Mouse (Mus musculus): ENCODE measurements around the gene Get4. TPM values are rescaled to one million over a fixed set of nuclear protein-coding genes. Genes with fewer than 3 reads are reported as not detected.
A peak's percentile ranks its signal among the peaks of the same experiment; 100 is the strongest.

Gene Get4
- polyA plus RNA-seq, 1 experiment from 2014 or later, result 164 TPM

DNA sequence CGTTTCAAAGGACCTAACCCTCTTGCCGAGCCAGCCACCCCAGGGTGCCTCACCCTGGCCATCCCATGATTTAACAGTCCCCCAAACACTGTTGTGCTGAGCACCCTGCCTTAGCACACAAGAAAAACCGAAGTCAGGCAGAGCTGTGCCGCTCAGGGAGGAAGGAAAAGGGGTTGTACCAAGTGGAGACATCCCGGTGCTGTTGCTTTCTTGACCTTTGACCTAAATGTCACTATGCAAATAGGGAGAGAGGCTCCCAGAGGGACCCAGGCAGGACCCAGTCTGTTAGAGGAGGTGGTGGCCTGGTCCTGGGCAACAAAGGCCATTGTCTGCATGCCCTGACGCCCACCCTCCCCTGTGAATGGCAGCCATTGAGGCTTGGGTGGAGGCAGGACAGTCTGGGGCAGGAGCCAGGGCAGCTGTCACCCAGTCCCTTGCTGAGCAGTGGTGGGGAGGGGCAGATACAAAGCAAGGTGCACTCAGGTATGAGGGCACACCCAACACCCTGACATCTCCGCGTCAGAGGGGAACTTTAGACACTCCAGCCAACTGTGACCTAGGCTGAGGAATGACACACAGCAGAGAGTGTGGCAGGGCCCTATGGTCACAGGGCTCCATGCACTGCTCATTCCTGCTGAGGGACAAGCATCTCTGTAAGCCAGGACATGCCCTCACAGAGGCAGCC, 33.4 kb downstream of the Get4 start:
- Histone ChIP-seq H3K27me3 (no peaks in the 10 kb centered on the region), H3K4me3 (no peak overlapping the region), H3K9me3 (no peaks in the 10 kb centered on the region), H3K36me3 (no peaks in the 10 kb centered on the region), H3K4me2 (replicated peaks) (no peak overlapping the region), H3K9ac (peak overlapping the region; percentile 7; the same call in 1 of the 2 replicates), H3K27ac (no peak overlapping the region), H3K4me1 (0 out of 2 replicates have a peak, but pooled peaks cover 4% of the 10 kb centered on the region)
- WGBS, result 42% methylated on average over 8 of the region's 8 CpGs
- ATAC-seq (ENCODE audit: insufficient number of reproducible peaks, insufficient read depth, low FRiP score, low TSS enrichment), result no peak

DNA sequence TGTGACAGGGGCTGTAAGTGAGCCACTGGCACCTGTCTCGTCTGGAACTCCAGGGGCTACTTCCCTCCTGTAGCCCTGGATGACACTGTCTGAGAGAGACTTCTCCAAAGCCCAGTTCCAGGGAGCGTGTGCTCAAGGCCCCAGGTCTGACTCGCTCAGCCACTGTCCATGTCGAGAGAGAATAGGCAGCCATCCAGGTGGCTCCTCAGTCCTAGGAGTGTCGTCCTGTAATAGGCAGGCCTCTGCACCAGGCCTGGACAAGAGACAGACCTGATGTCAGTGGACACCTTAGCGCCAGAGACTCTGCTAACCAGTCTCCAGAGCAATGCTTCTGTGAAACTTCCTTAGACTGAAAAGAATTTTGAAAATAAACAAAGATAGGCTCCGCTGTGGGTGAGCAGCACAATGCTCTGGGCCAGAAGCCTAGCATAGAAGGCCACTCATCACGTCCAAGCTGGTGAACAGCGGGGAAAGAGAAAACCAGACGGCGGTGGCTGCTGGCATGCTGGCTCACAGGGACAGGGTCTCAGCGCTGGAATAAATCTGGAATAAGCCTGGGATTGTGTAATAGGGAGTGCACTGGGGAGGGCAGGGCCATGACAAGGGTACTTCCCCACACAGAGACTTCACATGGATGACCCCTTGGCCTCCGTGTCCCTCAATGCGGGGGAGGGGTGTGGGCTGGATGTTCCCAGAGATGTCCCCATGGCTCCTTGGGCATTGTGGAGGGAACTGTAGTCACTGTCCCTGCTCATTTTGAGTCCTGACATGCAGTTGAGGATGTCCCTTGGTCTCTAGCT, 34.2 kb downstream of the Get4 start:
- H3K9ac ChIP-seq, result peak overlapping the region; percentile 7; the same call in 1 of the 2 replicates
- ATAC-seq (ENCODE audit: insufficient number of reproducible peaks, insufficient read depth, low FRiP score, low TSS enrichment), result no peak

DNA sequence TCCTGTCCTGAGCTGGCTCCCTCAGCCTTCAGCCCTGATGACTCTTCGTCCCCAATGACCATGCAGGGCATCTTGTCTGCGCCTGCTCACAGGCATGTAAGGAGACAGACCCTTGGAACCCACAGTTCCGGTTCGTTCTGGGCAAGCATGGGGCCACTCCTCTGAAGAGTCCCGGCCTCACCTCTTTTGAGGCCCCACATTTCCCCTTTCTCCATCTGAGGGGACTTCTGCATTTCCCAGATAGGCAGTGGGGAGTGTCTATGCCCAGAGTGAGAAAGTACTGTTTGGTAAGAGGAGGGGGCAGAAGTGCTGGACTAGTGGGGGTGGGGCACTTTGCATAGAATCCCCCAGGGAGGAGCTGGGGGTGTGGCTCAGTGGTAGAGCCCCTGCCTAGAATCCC, 35.0 kb downstream of the Get4 start:
- H3K4me2 ChIP-seq (replicated peaks), result no peak overlapping the region
- H3K4me1 ChIP-seq, result 0 out of 2 replicates have a peak, but pooled peaks cover 4% of the 10 kb centered on the region
- no peaks in the 10 kb centered on the region for H3K9me3 ChIP-seq
- H3K9ac ChIP-seq, result no peak overlapping the region
- ATAC-seq (ENCODE audit: insufficient number of reproducible peaks, insufficient read depth, low FRiP score, low TSS enrichment), result no peak
- no peaks in the 10 kb centered on the region for H3K36me3 ChIP-seq
- no peak overlapping the region for H3K4me3 ChIP-seq
- 82% methylated on average over 5 of the region's 5 CpGs for WGBS
- no peaks in the 10 kb centered on the region for H3K27me3 ChIP-seq
- H3K27ac ChIP-seq, result no peak overlapping the region

More for the DNA sequence above, 34.2 kb downstream of the Get4 start:
- no peak overlapping the region for H3K4me2 ChIP-seq (replicated peaks)
- H3K27me3 ChIP-seq, result no peaks in the 10 kb centered on the region
- H3K4me3 ChIP-seq, result no peak overlapping the region
- H3K4me1 ChIP-seq, result 0 out of 2 replicates have a peak, but pooled peaks cover 4% of the 10 kb centered on the region
- 65% methylated on average over 14 of the region's 14 CpGs for WGBS
- H3K9me3 ChIP-seq, result no peaks in the 10 kb centered on the region
- H3K36me3 ChIP-seq, result no peaks in the 10 kb centered on the region
- H3K27ac ChIP-seq, result no peak overlapping the region

DNA sequence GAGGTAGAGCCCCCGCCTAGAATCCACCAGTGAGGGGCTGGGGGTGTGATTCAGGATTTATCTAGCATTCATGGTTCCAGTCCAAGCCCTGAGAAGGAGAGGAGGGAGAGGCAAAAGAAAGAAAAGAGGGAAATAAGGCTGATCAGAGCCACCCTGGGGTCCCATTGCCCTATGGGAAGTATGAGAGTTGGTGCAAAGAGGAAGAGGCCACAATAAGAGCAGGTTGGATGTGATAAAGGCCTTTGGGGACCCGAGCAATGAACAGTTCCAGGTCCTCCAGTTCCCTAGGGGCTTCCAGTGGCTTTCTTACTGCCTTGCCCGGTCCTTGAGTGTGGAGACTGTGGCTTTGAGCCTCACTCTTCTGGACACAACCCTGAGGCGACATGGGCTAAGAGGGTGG, 35.7 kb downstream of the Get4 start:
- no peak overlapping the region for H3K4me2 ChIP-seq (replicated peaks)
- H3K27me3 ChIP-seq, result no peaks in the 10 kb centered on the region
- H3K4me3 ChIP-seq, result no peak overlapping the region
- WGBS, result 84% methylated on average over 4 of the region's 4 CpGs
- no peak overlapping the region for H3K9ac ChIP-seq
- ATAC-seq (ENCODE audit: insufficient number of reproducible peaks, insufficient read depth, low FRiP score, low TSS enrichment), result no peak
- no peak overlapping the region for H3K27ac ChIP-seq
- no peaks in the 10 kb centered on the region for H3K9me3 ChIP-seq
- no peaks in the 10 kb centered on the region for H3K36me3 ChIP-seq
- 0 out of 2 replicates have a peak, but pooled peaks cover 4% of the 10 kb centered on the region for H3K4me1 ChIP-seq

DNA sequence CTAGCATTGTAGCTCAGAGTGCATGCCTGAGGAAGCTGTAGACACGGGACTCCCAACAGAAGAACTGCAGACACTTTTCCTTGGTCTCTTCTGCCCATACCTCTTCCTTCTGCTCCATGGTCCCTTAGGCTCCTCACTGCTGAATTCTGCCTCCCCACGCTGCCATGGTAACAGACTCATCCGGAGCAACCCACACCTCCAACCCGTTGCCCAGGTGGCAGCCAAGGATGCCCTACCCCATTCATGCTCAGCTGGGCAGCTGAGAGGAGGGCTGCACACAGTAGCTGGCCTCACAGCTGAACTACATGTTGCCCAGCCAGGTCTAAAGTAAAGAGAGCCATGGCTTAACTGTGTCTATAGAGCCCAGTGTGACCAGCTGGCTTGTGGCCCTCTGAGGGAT, 36.5 kb downstream of the Get4 start:
- Histone ChIP-seq H3K4me2 (replicated peaks) (no peak overlapping the region), H3K9me3 (no peaks in the 10 kb centered on the region), H3K4me1 (0 out of 2 replicates have a peak, but pooled peaks cover 4% of the 10 kb centered on the region), H3K9ac (no peak overlapping the region), H3K4me3 (no peak overlapping the region), H3K36me3 (no peaks in the 10 kb centered on the region), H3K27me3 (no peaks in the 10 kb centered on the region), H3K27ac (no peak overlapping the region)
- no peak for ATAC-seq (ENCODE audit: insufficient number of reproducible peaks, insufficient read depth, low FRiP score, low TSS enrichment)
- WGBS, result 75% methylated on average over 4 of the region's 4 CpGs

DNA sequence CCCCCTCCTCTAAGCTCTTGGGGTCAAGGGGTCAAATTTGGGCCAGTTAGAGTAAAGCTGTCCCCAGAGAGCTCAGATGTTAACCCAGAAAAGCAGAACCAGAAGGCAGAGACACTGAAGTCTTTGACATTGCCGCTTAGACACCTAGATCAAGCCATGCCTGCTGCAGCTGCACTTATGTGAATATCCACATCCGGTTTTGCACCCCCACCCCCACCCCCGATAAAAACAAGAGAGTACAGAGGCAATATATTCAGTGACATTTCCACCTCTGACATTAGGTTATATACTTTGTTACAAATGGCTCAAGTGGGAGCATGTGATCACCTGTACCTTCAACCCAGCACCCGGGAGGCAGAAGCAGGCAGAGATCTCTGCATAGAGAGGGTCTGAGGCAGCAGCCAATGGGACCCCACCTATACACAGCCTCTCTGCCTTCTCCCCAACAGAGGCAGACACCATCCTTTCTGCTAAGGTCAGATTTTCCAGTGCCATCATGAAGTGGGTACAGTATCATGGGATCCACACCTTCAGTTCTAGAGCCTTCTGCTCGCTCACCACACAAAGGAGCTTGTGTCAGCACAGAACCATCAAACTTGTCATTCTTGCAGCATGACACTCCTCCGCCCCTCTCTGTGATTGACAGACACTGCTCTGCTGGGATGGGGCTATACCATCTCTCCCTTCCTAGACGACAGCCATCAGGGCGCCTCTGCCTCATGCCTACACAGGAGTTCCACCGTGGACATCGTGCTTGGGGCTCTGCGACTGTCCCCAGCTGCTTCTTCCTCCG, 38.5 kb downstream of the Get4 start:
- no peaks in the 10 kb centered on the region for H3K27me3 ChIP-seq
- 77% methylated on average over 12 of the region's 12 CpGs for WGBS
- H3K9ac ChIP-seq, result no peak overlapping the region
- no peak overlapping the region for H3K4me3 ChIP-seq
- no peak overlapping the region for H3K27ac ChIP-seq
- H3K4me1 ChIP-seq, result 0 out of 2 replicates have a peak, but pooled peaks cover 4% of the 10 kb centered on the region
- no peaks in the 10 kb centered on the region for H3K9me3 ChIP-seq
- no peaks in the 10 kb centered on the region for H3K36me3 ChIP-seq
- ATAC-seq (ENCODE audit: insufficient number of reproducible peaks, insufficient read depth, low FRiP score, low TSS enrichment), result no peak
- H3K4me2 ChIP-seq (replicated peaks), result no peak overlapping the region

DNA sequence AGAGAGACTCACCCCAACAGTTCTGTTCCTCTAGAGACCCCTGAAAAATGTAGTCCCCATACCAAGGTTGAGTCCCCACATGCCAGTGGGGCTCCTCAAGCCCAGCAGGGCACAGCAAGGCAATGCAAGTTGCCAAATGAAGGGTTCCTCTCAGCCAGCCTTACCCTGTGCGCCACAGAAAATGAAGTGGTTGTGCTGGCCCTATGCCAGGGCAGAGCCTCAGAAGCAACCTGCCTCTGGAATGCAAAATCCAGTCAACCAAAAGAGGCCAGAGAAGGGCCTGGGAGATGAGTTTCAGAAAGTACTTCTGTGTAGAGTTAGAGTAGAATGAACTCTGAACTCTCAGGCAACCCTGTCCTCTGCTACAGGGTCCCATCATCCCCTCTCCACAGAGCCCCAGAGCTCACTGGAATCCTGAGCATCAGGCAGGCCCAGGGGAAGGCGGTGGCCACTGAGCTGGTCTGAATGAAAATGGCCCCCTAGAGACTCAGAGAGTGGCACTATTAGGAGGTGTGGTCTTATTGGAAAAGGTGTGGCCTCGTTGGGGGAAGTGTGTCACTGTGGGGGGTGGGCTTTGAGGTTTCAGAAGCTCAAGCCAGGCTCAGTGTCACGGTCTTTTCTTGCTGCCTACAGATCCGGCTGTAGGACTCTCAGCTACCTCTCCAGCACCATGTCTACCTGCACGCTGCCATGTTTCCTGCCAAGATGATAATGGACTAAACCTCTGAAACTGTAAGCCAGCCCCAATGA, 39.9 kb downstream of the Get4 start:
- no peak overlapping the region for H3K27ac ChIP-seq
- no peaks in the 10 kb centered on the region for H3K4me1 ChIP-seq
- no peak overlapping the region for H3K4me2 ChIP-seq (replicated peaks)
- no peak overlapping the region for H3K4me3 ChIP-seq
- no peaks in the 10 kb centered on the region for H3K36me3 ChIP-seq
- 69% methylated on average over 6 of the region's 6 CpGs for WGBS
- no peaks in the 10 kb centered on the region for H3K9me3 ChIP-seq
- no peaks in the 10 kb centered on the region for H3K27me3 ChIP-seq
- H3K9ac ChIP-seq, result no peak overlapping the region
- ATAC-seq (ENCODE audit: insufficient number of reproducible peaks, insufficient read depth, low FRiP score, low TSS enrichment), result no peak

DNA sequence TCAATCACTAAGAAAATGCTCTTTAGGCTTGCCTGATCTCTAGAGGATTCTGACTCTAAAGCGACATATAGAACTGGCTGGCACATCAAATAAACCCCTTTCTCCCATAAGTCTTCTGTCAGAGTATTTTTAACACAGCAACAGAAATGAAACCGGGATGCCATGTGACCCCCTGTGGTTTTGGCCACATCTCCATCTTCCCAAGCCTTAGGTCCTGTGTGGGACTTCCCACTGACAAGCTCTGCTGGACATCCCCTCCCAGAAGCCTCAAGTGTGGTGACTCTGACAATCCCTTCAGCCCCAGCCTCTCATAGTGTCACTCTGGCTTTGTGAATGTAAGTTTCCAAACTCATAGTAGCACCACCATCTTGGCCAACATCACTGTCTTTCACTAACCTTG, 42.0 kb downstream of the Get4 start:
- Histone ChIP-seq H3K4me3 (no peak overlapping the region), H3K27me3 (0 out of 2 replicates have a peak, but pooled peaks cover 3% of the 10 kb centered on the region), H3K36me3 (no peaks in the 10 kb centered on the region), H3K4me2 (replicated peaks) (no peak overlapping the region), H3K4me1 (no peaks in the 10 kb centered on the region), H3K9ac (no peak overlapping the region), H3K9me3 (no peaks in the 10 kb centered on the region), H3K27ac (no peak overlapping the region)
- 78% methylated on average over 2 of the region's 2 CpGs for WGBS
- no peak for ATAC-seq (ENCODE audit: insufficient number of reproducible peaks, insufficient read depth, low FRiP score, low TSS enrichment)

DNA sequence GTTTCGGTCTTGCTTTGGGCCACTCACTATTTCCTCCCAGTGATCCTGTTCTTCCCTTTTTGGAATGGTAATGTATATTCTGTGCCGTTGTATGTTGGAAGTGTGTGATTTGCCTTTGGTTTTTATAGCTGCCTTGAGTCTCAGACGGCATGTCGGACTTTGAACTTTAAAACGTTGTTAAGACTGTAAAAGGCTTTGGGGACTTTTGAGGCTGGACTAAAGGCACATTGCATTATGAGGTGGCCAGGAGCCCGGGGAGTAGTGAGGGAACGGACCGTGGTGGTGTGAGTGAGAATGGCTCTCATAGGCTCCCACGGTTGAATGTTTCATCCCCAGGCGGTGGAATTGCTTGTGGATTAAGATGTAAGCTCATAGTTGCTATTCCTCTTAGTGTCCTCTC, 45.0 kb downstream of the Get4 start:
- WGBS, result 89% methylated on average over 10 of the region's 10 CpGs
- Histone ChIP-seq H3K36me3 (no peaks in the 10 kb centered on the region), H3K4me1 (no peaks in the 10 kb centered on the region), H3K9me3 (no peaks in the 10 kb centered on the region), H3K27me3 (0 out of 2 replicates have a peak, but pooled peaks cover 3% of the 10 kb centered on the region), H3K27ac (no peak overlapping the region), H3K4me3 (no peak overlapping the region), H3K9ac (no peak overlapping the region), H3K4me2 (replicated peaks) (no peak overlapping the region)
- ATAC-seq (ENCODE audit: insufficient number of reproducible peaks, insufficient read depth, low FRiP score, low TSS enrichment), result no peak

DNA sequence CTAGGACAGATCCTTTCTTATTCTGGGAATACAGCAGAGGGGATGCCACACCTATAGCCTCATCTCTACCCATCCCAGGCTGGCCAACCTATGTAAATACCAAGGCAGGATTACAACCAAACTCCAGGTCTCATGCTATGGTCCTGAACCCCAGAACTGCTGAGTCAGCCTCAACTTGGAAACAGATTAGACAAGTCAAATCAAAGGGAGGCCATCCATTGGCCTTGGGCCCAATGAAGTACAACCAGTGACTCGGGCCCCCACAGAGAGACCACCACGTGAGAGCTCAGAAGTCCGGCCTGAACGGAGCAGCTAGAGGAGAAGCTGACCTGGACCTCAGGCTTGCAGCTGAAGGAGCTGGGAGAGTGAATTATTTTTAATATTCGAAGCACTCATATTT, 45.6 kb downstream of the Get4 start:
- Histone ChIP-seq H3K4me2 (replicated peaks) (no peak overlapping the region), H3K27ac (no peak overlapping the region), H3K27me3 (0 out of 2 replicates have a peak, but pooled peaks cover 3% of the 10 kb centered on the region), H3K4me3 (no peak overlapping the region), H3K36me3 (no peaks in the 10 kb centered on the region), H3K9ac (no peak overlapping the region), H3K9me3 (no peaks in the 10 kb centered on the region), H3K4me1 (no peaks in the 10 kb centered on the region)
- WGBS, result 82% methylated on average over 5 of the region's 5 CpGs
- ATAC-seq (ENCODE audit: insufficient number of reproducible peaks, insufficient read depth, low FRiP score, low TSS enrichment), result no peak

DNA sequence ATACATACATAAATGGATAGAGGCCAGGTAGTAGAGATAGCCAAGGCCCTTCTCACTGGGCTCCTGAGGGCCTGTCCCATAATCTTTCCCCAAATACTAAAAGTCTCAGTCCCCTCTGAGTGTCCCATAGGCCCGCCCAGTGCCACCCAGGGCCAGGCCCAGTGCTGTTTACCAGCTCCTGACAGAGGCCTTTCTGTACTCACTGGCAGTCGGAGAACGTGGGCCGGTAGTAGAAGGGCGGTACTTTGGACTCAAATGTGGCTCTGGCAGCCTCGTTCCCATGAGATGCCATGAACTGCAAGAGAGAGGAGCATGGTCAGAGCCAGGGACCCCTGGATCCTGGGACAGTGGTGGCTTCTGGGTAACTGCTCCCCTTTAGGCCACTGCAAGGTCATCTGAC, 50.0 kb downstream of the Get4 start:
- Histone ChIP-seq H3K27ac (no peak overlapping the region), H3K4me1 (no peaks in the 10 kb centered on the region), H3K9ac (no peak overlapping the region), H3K36me3 (no peaks in the 10 kb centered on the region), H3K4me2 (replicated peaks) (no peak overlapping the region), H3K27me3 (0 out of 2 replicates have a peak, but pooled peaks cover 3% of the 10 kb centered on the region), H3K9me3 (no peaks in the 10 kb centered on the region), H3K4me3 (no peak overlapping the region)
- 85% methylated on average over 6 of the region's 6 CpGs for WGBS
- ATAC-seq (ENCODE audit: insufficient number of reproducible peaks, insufficient read depth, low FRiP score, low TSS enrichment), result no peak

Data from embryonic facial prominence, embryonic 12.5 days (tissue).